Mouse (Mus musculus) ES-E14 (cell line): Measurements from ENCODE around the gene Atxn2l. TPM values are rescaled to one million over a fixed set of nuclear protein-coding genes. Genes with fewer than 3 reads are reported as not detected.
A peak's percentile ranks its signal among the peaks of the same experiment; 100 is the strongest.

Experiments
- DNase-seq: peaks from one replicate; pipeline ENCODE4 v3.0.0-alpha.2; 2013; ENCODE audit warnings: low read depth, low spot score
- H3K27ac ChIP-seq: 2 replicates; pipeline ENCODE4 v1.5.1; 2012; ENCODE audit warnings: low read depth, mild to moderate bottlenecking, low read length, moderate library complexity, mixed read lengths; ENCODE audit not compliant: poor library complexity, insufficient read depth, severe bottlenecking
- H3K36me3 ChIP-seq: 2 replicates; pipeline ENCODE4 v1.6.1; 2012; ENCODE audit warnings: mild to moderate bottlenecking, low read length, moderate library complexity, mixed read lengths; ENCODE audit not compliant: control insufficient read depth, poor library complexity, insufficient read depth, severe bottlenecking
- H3K4me1 ChIP-seq, 2 experiments: fragments of 150-350 bp in 1 of 2; sonication (generic) in 1 of 2; 2 replicates each; pipeline ENCODE4 v1.6.1; 2012; ENCODE audit warnings: low read length in 2 of 2, mild to moderate bottlenecking in 1 of 2, mixed read lengths in 1 of 2; ENCODE audit not compliant: control insufficient read depth in 2 of 2, insufficient read depth in 2 of 2, poor library complexity in 1 of 2
- H3K4me3 ChIP-seq, 2 experiments: fragments of 150-350 bp in 1 of 2; sonication (generic) in 1 of 2; 2 replicates each; pipeline ENCODE4 v1.5.1; 2012; ENCODE audit warnings: low read length in 2 of 2, low read depth in 1 of 2, mild to moderate bottlenecking in 1 of 2, mixed read lengths in 1 of 2; ENCODE audit not compliant: insufficient read depth in 1 of 2, poor library complexity in 1 of 2, severe bottlenecking in 1 of 2
- H3K9ac ChIP-seq: 2 replicates; pipeline ENCODE4 v1.6.1; 2012; ENCODE audit warnings: low read depth, mild to moderate bottlenecking, low read length, mixed read lengths; ENCODE audit not compliant: poor library complexity, insufficient read depth, severe bottlenecking
- H3K9me3 ChIP-seq: fragments of 150-350 bp; sonication (generic); 2 replicates; pipeline ENCODE4 v1.6.1; 2012; ENCODE audit warnings: low read depth, mild to moderate bottlenecking, low read length; ENCODE audit not compliant: control insufficient read depth, insufficient read depth
- CHD2 ChIP-seq: IDR thresholded peaks from 2 replicates; pipeline ENCODE4 v1.6.1; 2014; ENCODE audit warnings: mild to moderate bottlenecking, low read depth, low read length, inconsistent platforms
- HCFC1 ChIP-seq: IDR thresholded peaks from 2 replicates; pipeline ENCODE4 v1.6.1; 2012; ENCODE audit warnings: low read length, inconsistent platforms, borderline replicate concordance; ENCODE audit not compliant: insufficient read depth
- MAFK ChIP-seq: IDR thresholded peaks from 2 replicates; pipeline ENCODE4 v1.6.1; 2014; ENCODE audit warnings: mild to moderate bottlenecking, low read depth, low read length, inconsistent platforms; ENCODE audit not compliant: insufficient read depth
- ZC3H11A ChIP-seq: IDR thresholded peaks from 2 replicates; pipeline ENCODE4 v1.6.1; 2012; ENCODE audit warnings: low read depth, mild to moderate bottlenecking, inconsistent platforms, low read length, borderline replicate concordance
- ZNF384 ChIP-seq: IDR thresholded peaks from 2 replicates; pipeline ENCODE4 v1.6.1; 2012; ENCODE audit warnings: low read depth, low read length, inconsistent platforms
- in situ Hi-C, 2 experiments: fragments of 600-800 bp; cut with MboI; formaldehyde crosslinking; loops; one replicate each; pipeline ENCODE4 v1.15.1; 2025; ENCODE audit warnings: low sequenced_read_pairs in 2 of 2, inconsistent platforms in 1 of 2; ENCODE audit not compliant: unreplicated experiment in 2 of 2
- total RNA-seq: library from RNA; depleted of rRNA; stranded (reverse); fragments of 300-350 nt; gene quantifications from 2 replicates; pipeline ENCODE4 v1.2.3, GENCODE M21; 2012

Gene Atxn2l
- total RNA-seq, 1 experiment: 72.3 TPM

- peaks cover 27% of the 10 kb centered on the region; the same call in 1 of the 2 replicates for H3K36me3 ChIP-seq
- in situ Hi-C loops: no loop called here
- H3K27ac ChIP-seq: no peak overlapping the region
- H3K4me3 ChIP-seq: peak overlapping the region; percentile 70 to 99
- H3K4me1 ChIP-seq: 0 out of 4 replicates have a peak, but pooled peaks cover 0 to 2% of the 10 kb centered on the region in 2 experiments
- no peaks in the 10 kb centered on the region for H3K9me3 ChIP-seq
- no peak for DNase-seq
- no peak for TF ChIP-seq ZNF384
- TF ChIP-seq ZC3H11A: no peak
- TF ChIP-seq CHD2: no peak
- TF ChIP-seq HCFC1: no peak
- TF ChIP-seq MAFK: no peak
- H3K9ac ChIP-seq: peak overlapping the region; percentile 83
Measured at GRCm38 (mm10) chr7:126474486-126474955, 28.7 kb downstream of the Atxn2l start.

DNA sequence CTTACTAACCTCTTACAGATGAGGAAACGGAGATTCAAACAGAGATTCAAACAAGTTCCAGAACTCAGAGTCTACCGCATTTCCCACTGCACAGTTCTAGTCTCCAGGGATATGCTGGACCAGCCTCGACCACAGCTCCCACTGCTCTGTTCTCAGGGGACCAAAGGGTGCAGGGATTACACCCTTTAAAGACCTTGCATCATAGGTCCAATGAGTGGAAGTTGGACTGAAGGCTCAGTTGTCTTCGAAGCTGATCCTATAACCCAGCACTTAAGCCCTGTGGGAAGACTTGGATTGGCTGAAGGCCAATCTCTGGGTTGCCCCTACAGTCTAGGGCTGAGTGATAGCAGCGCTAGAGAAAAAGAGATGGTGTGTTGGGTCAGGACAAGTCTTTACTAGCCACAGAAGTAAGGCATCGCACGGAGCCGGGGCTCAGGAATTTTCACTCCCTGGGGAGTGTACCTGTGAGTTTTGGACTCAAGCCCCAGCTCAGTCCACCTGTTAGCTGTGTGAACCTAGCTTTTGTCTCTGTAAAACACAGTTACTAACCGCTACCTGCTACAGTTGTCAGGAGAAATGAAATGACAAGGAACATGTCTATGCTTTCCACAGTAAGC is 29.7 kb downstream of the Atxn2l start:
- Histone ChIP-seq H3K4me1 (0 out of 4 replicates have a peak, but pooled peaks cover 0 to 2% of the 10 kb centered on the region in 2 experiments), H3K4me3 (peak overlapping the region; percentile 70 to 99; a peak in 2 of 4 replicates), H3K9ac (peak overlapping the region; percentile 83; the same call in 1 of the 2 replicates), H3K9me3 (no peaks in the 10 kb centered on the region), H3K27ac (no peak overlapping the region), H3K36me3 (peaks cover 35% of the 10 kb centered on the region)
- DNase-seq: no peak
- in situ Hi-C loops: no loop called here
- TF ChIP-seq CHD2 (no peak), MAFK (no peak), ZC3H11A (no peak), ZNF384 (no peak), HCFC1 (no peak)

- Histone ChIP-seq H3K4me1 (peaks cover 2 to 6% of the 10 kb centered on the region in 2 experiments; a peak in 1 of 4 replicates), H3K36me3 (peaks cover 44% of the 10 kb centered on the region), H3K27ac (no peak overlapping the region), H3K9ac (no peak overlapping the region), H3K9me3 (no peaks in the 10 kb centered on the region), H3K4me3 (no peak overlapping the region)
- no peak for DNase-seq
- in situ Hi-C loops: no loop called here
- TF ChIP-seq ZNF384 (no peak), CHD2 (no peak), HCFC1 (no peak), MAFK (no peak), ZC3H11A (no peak)
Measured at GRCm38 (mm10) chr7:126472713-126473112, 30.5 kb downstream of the Atxn2l start.

DNA sequence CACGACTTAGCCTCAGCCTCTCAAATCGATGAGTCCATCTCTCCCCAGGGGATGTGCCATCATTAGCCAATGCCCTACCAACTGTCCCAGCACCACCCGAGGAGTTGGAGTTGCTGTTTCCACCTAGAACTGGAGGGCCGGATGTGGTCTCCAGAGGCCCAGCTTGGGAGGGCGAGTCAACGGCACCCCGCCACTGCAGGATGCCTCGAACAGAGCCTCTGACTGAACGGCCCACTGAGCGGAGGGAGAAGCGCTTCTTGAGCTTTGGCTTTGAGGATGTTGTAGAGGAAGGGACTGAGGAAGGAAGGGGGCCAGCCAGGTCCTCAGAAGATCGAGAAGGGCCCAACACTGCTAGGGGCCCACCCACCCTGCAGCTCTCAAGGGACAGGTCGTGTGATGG is 30.9 kb downstream of the Atxn2l start:
- TF ChIP-seq ZC3H11A: no peak
- TF ChIP-seq CHD2: no peak
- no peak for TF ChIP-seq MAFK
- TF ChIP-seq HCFC1: no peak
- TF ChIP-seq ZNF384: no peak
- H3K9ac ChIP-seq: no peak overlapping the region
- no peaks in the 10 kb centered on the region for H3K9me3 ChIP-seq
- DNase-seq: no peak
- H3K27ac ChIP-seq: no peak overlapping the region
- no peak overlapping the region for H3K4me3 ChIP-seq
- in situ Hi-C loops: no loop called here
- peaks cover 47% of the 10 kb centered on the region for H3K36me3 ChIP-seq
- peaks cover 2 to 9% of the 10 kb centered on the region in 2 experiments; a peak in 1 of 4 replicates for H3K4me1 ChIP-seq

GRCm38 (mm10) chr7:126471853-126472252 is 31.4 kb downstream of the Atxn2l start:
- TF ChIP-seq CHD2 (no peak), MAFK (no peak), ZC3H11A (no peak), ZNF384 (no peak), HCFC1 (no peak)
- H3K9me3 ChIP-seq: no peaks in the 10 kb centered on the region
- no peak overlapping the region for H3K9ac ChIP-seq
- H3K36me3 ChIP-seq: peaks cover 51% of the 10 kb centered on the region
- H3K4me1 ChIP-seq: peaks cover 2 to 11% of the 10 kb centered on the region in 2 experiments; a peak in 1 of 4 replicates
- no peak overlapping the region for H3K27ac ChIP-seq
- DNase-seq: no peak
- no peak overlapping the region for H3K4me3 ChIP-seq
- in situ Hi-C loops: no loop called here
